Mouse (Mus musculus): ENCODE measurements around the gene Vmn1r221. TPM values are rescaled to one million over a fixed set of nuclear protein-coding genes. Genes with fewer than 3 reads are reported as not detected.
"Not testable (repeated sequence)": the region's sequence is repeated elsewhere in the genome, so short reads cannot be mapped to it uniquely, and the experiment has no call there.

Vmn1r221 gene
- not detected for total RNA-seq (2021)
- long read RNA-seq, experiment 1: 0 reads
- long read RNA-seq, experiment 2: 0 reads

- not testable (repeated sequence) for DNase-seq
These were observed at the start of gene Vmn1r221 for GRCm38 (mm10) chr13:23213827-23214226. Gene Vmn1r221, plus strand, starts transcription at chr13:23214127.

- not testable (repeated sequence) for DNase-seq
These were observed 47.5 kb upstream of the Vmn1r221 start for GRCm38 (mm10) chr13:23166471-23166870.

GRCm38 (mm10) chr13:23187875-23188274, 26.1 kb upstream of the Vmn1r221 start, which contains the start of gene Vmn1r220:
Gene Vmn1r220, minus strand, starts transcription at chr13:23187975.
- DNase-seq: no peak

- not testable (repeated sequence) for DNase-seq
These were observed 10.0 kb upstream of the Vmn1r221 start for GRCm38 (mm10) chr13:23203885-23204284.

GRCm38 (mm10) chr13:23235847-23236246, 21.9 kb downstream of the Vmn1r221 start, which contains the start of gene Vmn1r222:
Gene Vmn1r222, minus strand, starts transcription at chr13:23235947.
- not testable (repeated sequence) for DNase-seq

GRCm38 (mm10) chr13:23246834-23247233, 32.9 kb downstream of the Vmn1r221 start, which contains the start of gene Vmn1r223:
Gene Vmn1r223, plus strand, starts transcription at chr13:23247134.
- not testable (repeated sequence) for DNase-seq

- DNase-seq: no peak
These were observed 44.7 kb downstream of the Vmn1r221 start for GRCm38 (mm10) chr13:23258546-23259048.

- not testable (repeated sequence) for DNase-seq
These were observed 54.7 kb downstream of the Vmn1r221 start for GRCm38 (mm10) chr13:23268606-23269005.

GRCm38 (mm10) chr13:23269127-23269526, 55.2 kb downstream of the Vmn1r221 start:
- not testable (repeated sequence) for DNase-seq

- DNase-seq: no peak
These were observed 55.8 kb downstream of the Vmn1r221 start for GRCm38 (mm10) chr13:23269681-23270080.

GRCm38 (mm10) chr13:23270321-23271101, 56.6 kb downstream of the Vmn1r221 start:
- DNase-seq: no peak

Other genes with a start within 250 kb of the Vmn1r221 start
- gene Vmn1r213, start 206.5 kb upstream of the Vmn1r221 start, total RNA-seq (2021): not detected
- not detected for gene Vmn1r214, start 183.7 kb upstream of the Vmn1r221 start, total RNA-seq (2021)
- not detected for gene Vmn1r215, start 146.1 kb upstream of the Vmn1r221 start, total RNA-seq (2021)
- not detected for gene Vmn1r217, start 95.9 kb upstream of the Vmn1r221 start, total RNA-seq (2021)
- gene Vmn1r218, start 81.0 kb upstream of the Vmn1r221 start, total RNA-seq (2021): not detected
- gene Vmn1r219, start 54.8 kb upstream of the Vmn1r221 start, total RNA-seq (2021): not detected
- gene Vmn1r220, start 26.2 kb upstream of the Vmn1r221 start, total RNA-seq (2021): not detected
- gene Vmn1r222, start 21.8 kb downstream of the Vmn1r221 start, total RNA-seq (2021): not detected
- not detected for gene Vmn1r223, start 33.0 kb downstream of the Vmn1r221 start, total RNA-seq (2021)
- 10 to 100 TPM; 19.4 to 21.2 TPM for gene Zfp322a, start 155.1 kb downstream of the Vmn1r221 start, total RNA-seq (2021)
- 1 to 10 TPM; 6.9 to 8.3 TPM for gene Abt1, start 209.7 kb downstream of the Vmn1r221 start, total RNA-seq (2021)

All from adrenal gland, postnatal 36 days (tissue).